Mouse (Mus musculus): ENCODE data around the gene Klhl18. TPM values are rescaled to one million over a fixed set of nuclear protein-coding genes. Genes with fewer than 3 reads are reported as not detected.

Klhl18 gene
- polyA plus RNA-seq (2014; fragmentation: Illumina TruSeq; extraction: RNeasy Lipid Tissue Mini Kit (QIAGEN cat#74804)) = 4.1 TPM

GRCm38 (mm10) chr9:110476124-110477091 lies at the start of gene Klhl18, which contains the start of gene Kif9:
Klhl18 (minus strand) TSS chr9:110476694.
Kif9 (plus strand) TSS chr9:110476958.

GRCm38 (mm10) chr9:110419511-110420112 lies 56.9 kb downstream of the Klhl18 start, which contains the start of gene Ngp:
Ngp (plus strand) TSS chr9:110419747.

DNA sequence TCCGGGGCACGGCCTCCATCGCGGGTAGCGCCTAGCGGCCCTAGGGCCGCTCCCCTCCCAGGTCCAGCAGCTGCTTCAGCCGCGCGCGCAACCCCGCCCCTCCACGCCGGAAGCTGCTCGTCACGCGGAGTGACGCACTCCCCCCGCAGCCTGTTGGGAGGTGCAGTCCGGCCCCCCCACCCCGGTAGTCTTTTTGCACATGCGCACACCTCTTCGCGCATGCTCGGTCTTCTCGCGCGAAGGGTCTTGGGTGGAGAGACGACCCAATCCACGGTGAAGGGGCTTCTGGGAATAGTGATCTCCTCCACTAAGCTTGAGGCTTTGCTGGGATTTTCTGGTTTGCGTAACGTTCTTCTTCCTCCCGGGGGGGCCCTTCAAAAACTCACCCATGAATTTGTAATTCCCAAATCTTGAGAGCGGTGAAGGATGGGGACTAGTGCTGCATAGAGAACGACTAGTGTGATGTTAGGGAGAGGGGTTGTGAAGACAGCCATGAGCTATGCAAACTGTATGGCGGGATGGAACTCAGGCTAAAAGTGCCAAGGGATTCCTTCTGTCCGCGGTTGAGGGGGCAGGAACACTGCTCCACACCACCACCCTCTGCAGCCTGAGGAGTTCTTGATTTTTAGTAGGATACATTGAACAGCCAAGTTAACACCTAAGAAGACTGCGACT lies 68.3 kb downstream of the Klhl18 start, which contains the start of gene Ptpn23:
Gene Ptpn23, minus strand, starts transcription at position 115 of the 675 bp plus-strand sequence.

Other genes with a start within 250 kb of the Klhl18 start
- 0.66 TPM for gene Cspg5, start 232.9 kb downstream of the Klhl18 start, polyA plus RNA-seq (2014; fragmentation: Illumina TruSeq; extraction: RNeasy Lipid Tissue Mini Kit (QIAGEN cat#74804))
- 0.94 TPM for gene Elp6, start 171.5 kb downstream of the Klhl18 start, polyA plus RNA-seq (2014; fragmentation: Illumina TruSeq; extraction: RNeasy Lipid Tissue Mini Kit (QIAGEN cat#74804))
- 2.3 TPM for gene Scap, start 143.4 kb downstream of the Klhl18 start, polyA plus RNA-seq (2014; fragmentation: Illumina TruSeq; extraction: RNeasy Lipid Tissue Mini Kit (QIAGEN cat#74804))
- gene Ptpn23, start 68.5 kb downstream of the Klhl18 start, polyA plus RNA-seq (2014; fragmentation: Illumina TruSeq; extraction: RNeasy Lipid Tissue Mini Kit (QIAGEN cat#74804)) = 0.71 TPM
- not detected for gene Ngp, start 56.9 kb downstream of the Klhl18 start, polyA plus RNA-seq (2014; fragmentation: Illumina TruSeq; extraction: RNeasy Lipid Tissue Mini Kit (QIAGEN cat#74804))
- 3.3 TPM for gene Kif9, start 264 bp upstream of the Klhl18 start, polyA plus RNA-seq (2014; fragmentation: Illumina TruSeq; extraction: RNeasy Lipid Tissue Mini Kit (QIAGEN cat#74804))
- 115 TPM for gene Setd2, start 55.9 kb upstream of the Klhl18 start, polyA plus RNA-seq (2014; fragmentation: Illumina TruSeq; extraction: RNeasy Lipid Tissue Mini Kit (QIAGEN cat#74804))
- gene Nradd, start 147.8 kb upstream of the Klhl18 start, polyA plus RNA-seq (2014; fragmentation: Illumina TruSeq; extraction: RNeasy Lipid Tissue Mini Kit (QIAGEN cat#74804)) = not detected
- gene Nbeal2, start 177.5 kb upstream of the Klhl18 start, polyA plus RNA-seq (2014; fragmentation: Illumina TruSeq; extraction: RNeasy Lipid Tissue Mini Kit (QIAGEN cat#74804)) = not detected
- gene Ccdc12, start 179.8 kb upstream of the Klhl18 start, polyA plus RNA-seq (2014; fragmentation: Illumina TruSeq; extraction: RNeasy Lipid Tissue Mini Kit (QIAGEN cat#74804)) = not detected